Mouse (Mus musculus) small intestine, adult 2 months (tissue): ENCODE results near the gene Bcar1.

Source experiments
- CTCF ChIP-seq: fragments of 200-500 bp; IDR thresholded peaks from 2 replicates; pipeline ENCODE4 v1.5.1; 2012; ENCODE audit warnings: low read depth, mild to moderate bottlenecking, control low read depth, inconsistent platforms, low read length, moderate library complexity, mixed read lengths; ENCODE audit not compliant: insufficient replicate concordance, insufficient read length; ENCODE audit errors: extremely low read depth
- POLR2A ChIP-seq: fragments of 200-500 bp; IDR thresholded peaks from 2 replicates; pipeline ENCODE4 v1.6.1; 2012; ENCODE audit warnings: low read depth, mild to moderate bottlenecking, control low read depth, inconsistent platforms, low read length, moderate library complexity

GRCm38 (mm10) chr8:111742261-111743037 lies 1.2 kb downstream of the Bcar1 start:
- TF ChIP-seq CTCF (no peak), POLR2A (no peak; the same call in 1 of the 2 replicates)
